Mouse (Mus musculus) hindbrain, embryonic 12.5 days (tissue): Measurements from ENCODE around the gene Itgae. TPM values are rescaled to one million over a fixed set of nuclear protein-coding genes. Genes with fewer than 3 reads are reported as not detected.
"Not testable (repeated sequence)": the region's sequence is repeated elsewhere in the genome, so short reads cannot be mapped to it uniquely, and the experiment has no call there.

Experiments used
- ATAC-seq: fragments of 200-750 bp; cut with Nextera tagmentation; 2 replicates; pipeline ENCODE4 v1.8.0; 2017; ENCODE audit warnings: moderate TSS enrichment; ENCODE audit not compliant: low FRiP score
- H3K27ac ChIP-seq: fragments of 300-500 bp; sonication (generic); 2 replicates; pipeline ENCODE4 v1.5.1; 2016; ENCODE audit warnings: mild to moderate bottlenecking
- H3K27me3 ChIP-seq: fragments of 300-500 bp; sonication (generic); 2 replicates; pipeline ENCODE4 v1.6.1; 2016; ENCODE audit warnings: mild to moderate bottlenecking
- H3K36me3 ChIP-seq: fragments of 300-500 bp; sonication (generic); 2 replicates; pipeline ENCODE4 v1.6.1; 2016; ENCODE audit warnings: mild to moderate bottlenecking
- H3K4me1 ChIP-seq: fragments of 300-500 bp; sonication (generic); 2 replicates; pipeline ENCODE4 v1.6.1; 2016
- H3K4me2 ChIP-seq: fragments of 300-500 bp; sonication (generic); replicated peaks from 2 replicates; pipeline ENCODE4 v1.6.1; 2016; ENCODE audit warnings: mild to moderate bottlenecking
- H3K4me3 ChIP-seq: fragments of 300-500 bp; sonication (generic); 2 replicates; pipeline ENCODE4 v1.5.1; 2016; ENCODE audit warnings: mild to moderate bottlenecking
- H3K9ac ChIP-seq: fragments of 300-500 bp; sonication (generic); 2 replicates; pipeline ENCODE4 v1.6.1; 2016; ENCODE audit warnings: mild to moderate bottlenecking, moderate library complexity
- H3K9me3 ChIP-seq: fragments of 300-500 bp; sonication (generic); replicated peaks from 2 replicates; pipeline ENCODE4 v1.6.1; 2016; ENCODE audit warnings: mild to moderate bottlenecking
- WGBS: fragments of 180-500 bp; shearing (Covaris S2); methylation state at CpG from one replicate; pipeline ENCODE4 v1.1.7; 2016; 5-methylcytosine and 5-hydroxymethylcytosine counted together
- polyA plus RNA-seq: library from polyadenylated mRNA; unstranded; fragments of >200 nt; fragmentation: Nextera tagmentation; extraction: Ambion mirVana; gene quantifications from 2 replicates; pipeline ENCODE4 v1.2.1, GENCODE M21; 2016

Itgae gene
- polyA plus RNA-seq, 1 experiment from 2014 or later, result 0.35 TPM

DNA sequence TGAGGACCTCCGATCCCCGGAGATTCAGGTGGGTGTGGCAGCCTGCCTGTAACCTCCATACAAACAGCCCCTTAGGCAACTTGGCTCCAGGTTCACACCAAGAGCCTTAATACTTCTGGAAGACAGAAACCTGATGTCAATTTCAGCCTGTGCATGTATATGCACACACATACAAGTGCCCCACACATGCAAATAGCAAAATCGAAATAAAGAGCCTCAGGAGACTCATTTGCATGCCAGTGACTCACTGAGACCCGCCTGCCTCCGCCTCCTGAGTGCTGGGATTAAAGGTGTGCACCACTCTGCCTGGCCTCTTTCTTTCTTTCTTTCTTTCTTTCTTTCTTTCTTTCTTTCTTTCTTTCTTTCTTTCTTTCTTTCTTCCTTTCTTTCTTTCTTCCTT lies 8.5 kb downstream of the Itgae start:
- no peak overlapping the region for H3K4me3 ChIP-seq
- H3K9me3 ChIP-seq, result no peaks in the 10 kb centered on the region
- no peak for ATAC-seq
- WGBS, result 72% methylated on average over 5 of the region's 5 CpGs
- no peaks in the 10 kb centered on the region for H3K36me3 ChIP-seq
- H3K4me1 ChIP-seq, result no peaks in the 10 kb centered on the region
- H3K27me3 ChIP-seq, result no peaks in the 10 kb centered on the region
- no peak overlapping the region for H3K4me2 ChIP-seq
- H3K27ac ChIP-seq, result no peak overlapping the region
- H3K9ac ChIP-seq, result no peak overlapping the region

- no peaks in the 10 kb centered on the region for H3K4me1 ChIP-seq
- no peak overlapping the region for H3K27ac ChIP-seq
- H3K27me3 ChIP-seq, result no peaks in the 10 kb centered on the region
- H3K4me2 ChIP-seq, result no peak overlapping the region
- H3K9me3 ChIP-seq, result no peaks in the 10 kb centered on the region
- no peak overlapping the region for H3K9ac ChIP-seq
- 78% methylated on average over 14 of the region's 14 CpGs for WGBS
- H3K4me3 ChIP-seq, result no peak overlapping the region
- no peaks in the 10 kb centered on the region for H3K36me3 ChIP-seq
- ATAC-seq, result no peak
Measured at GRCm38 (mm10) chr11:73099976-73100750, 9.8 kb downstream of the Itgae start.

DNA sequence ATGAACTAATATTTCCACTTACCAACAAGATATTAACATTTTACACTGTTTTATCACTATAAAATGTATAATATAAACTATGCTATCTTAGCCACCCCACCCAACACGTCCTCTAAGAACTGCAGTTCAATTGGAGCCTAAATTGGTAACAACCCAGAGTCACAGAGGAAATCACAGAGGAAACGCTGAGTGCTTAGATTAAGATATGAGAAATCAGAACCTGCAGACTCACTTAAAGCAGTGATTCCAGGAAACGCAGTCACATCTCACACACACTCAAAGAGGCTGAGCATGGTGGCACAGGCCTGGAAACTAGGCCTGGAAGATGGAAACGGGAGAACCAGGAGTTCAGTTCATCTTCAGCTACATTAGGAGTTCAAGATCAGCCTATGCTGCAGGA lies 10.9 kb downstream of the Itgae start:
- Histone ChIP-seq H3K9me3 (no peaks in the 10 kb centered on the region), H3K27me3 (no peaks in the 10 kb centered on the region), H3K4me2 (no peak overlapping the region), H3K4me3 (no peak overlapping the region), H3K4me1 (no peaks in the 10 kb centered on the region), H3K36me3 (no peaks in the 10 kb centered on the region), H3K9ac (no peak overlapping the region), H3K27ac (no peak overlapping the region)
- WGBS, result 84% methylated on average over 4 of the region's 4 CpGs
- ATAC-seq, result no peak

- no peak overlapping the region for H3K9ac ChIP-seq
- no peak for ATAC-seq
- H3K4me3 ChIP-seq, result no peak overlapping the region
- H3K4me2 ChIP-seq, result no peak overlapping the region
- H3K9me3 ChIP-seq, result no peaks in the 10 kb centered on the region
- no peaks in the 10 kb centered on the region for H3K4me1 ChIP-seq
- no peaks in the 10 kb centered on the region for H3K27me3 ChIP-seq
- 54% methylated on average over 3 of the region's 3 CpGs for WGBS
- H3K27ac ChIP-seq, result no peak overlapping the region
- no peaks in the 10 kb centered on the region for H3K36me3 ChIP-seq
Measured at GRCm38 (mm10) chr11:73105246-73105645, 14.9 kb downstream of the Itgae start.

- ATAC-seq, H3K27ac ChIP-seq: not testable (repeated sequence)
- 44% methylated on average over 3 of the region's 3 CpGs for WGBS
Measured at GRCm38 (mm10) chr11:73107358-73107757, 17.0 kb downstream of the Itgae start.

GRCm38 (mm10) chr11:73108195-73108897 lies 18.0 kb downstream of the Itgae start:
- Histone ChIP-seq H3K9ac (no peak overlapping the region), H3K36me3 (no peaks in the 10 kb centered on the region), H3K27ac (no peak overlapping the region), H3K4me3 (no peak overlapping the region), H3K4me1 (no peaks in the 10 kb centered on the region), H3K9me3 (no peaks in the 10 kb centered on the region), H3K4me2 (no peak overlapping the region), H3K27me3 (no peaks in the 10 kb centered on the region)
- ATAC-seq, result no peak
- whole genome bisulfite sequencing, result 70% methylated on average over 5 of the region's 5 CpGs

More at GRCm38 (mm10) chr11:73107358-73107757, 17.0 kb downstream of the Itgae start:
- H3K4me2 ChIP-seq, H3K4me3 ChIP-seq, H3K27me3 ChIP-seq, H3K9me3 ChIP-seq, H3K9ac ChIP-seq, H3K4me1 ChIP-seq, H3K36me3 ChIP-seq: not testable (repeated sequence)

- H3K36me3 ChIP-seq, result no peaks in the 10 kb centered on the region
- H3K4me1 ChIP-seq, result no peaks in the 10 kb centered on the region
- no peak overlapping the region for H3K4me3 ChIP-seq
- no peak overlapping the region for H3K9ac ChIP-seq
- H3K9me3 ChIP-seq, result no peaks in the 10 kb centered on the region
- no peak for ATAC-seq
- no peak overlapping the region for H3K4me2 ChIP-seq
- no peak overlapping the region for H3K27ac ChIP-seq
- H3K27me3 ChIP-seq, result no peaks in the 10 kb centered on the region
- 83% methylated on average over 14 of the region's 14 CpGs for WGBS
Measured at GRCm38 (mm10) chr11:73108898-73109625, 18.7 kb downstream of the Itgae start.

DNA sequence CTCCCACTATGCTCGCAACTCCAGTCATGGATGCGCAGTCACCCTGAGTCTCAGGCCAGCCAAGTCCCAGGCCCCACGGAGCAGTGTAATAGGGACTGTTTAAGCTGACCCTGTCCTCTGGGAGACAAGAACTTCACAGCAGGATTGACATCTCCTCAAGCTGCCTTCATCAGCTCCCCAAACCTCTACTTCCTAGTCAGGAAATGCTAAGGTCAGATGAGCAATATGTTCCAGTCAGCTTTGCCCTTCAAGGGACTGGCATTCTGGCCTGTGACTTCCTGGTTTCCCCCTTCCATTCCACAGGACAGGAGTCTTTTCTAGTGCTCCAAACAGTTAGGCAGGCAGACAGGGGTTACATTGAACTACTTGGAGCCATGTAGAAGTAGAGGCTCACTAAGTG lies 19.6 kb downstream of the Itgae start:
- H3K27ac ChIP-seq, result no peak overlapping the region
- no peaks in the 10 kb centered on the region for H3K36me3 ChIP-seq
- H3K4me2 ChIP-seq, result no peak overlapping the region
- no peak for ATAC-seq
- H3K9me3 ChIP-seq, result no peaks in the 10 kb centered on the region
- H3K27me3 ChIP-seq, result no peaks in the 10 kb centered on the region
- 78% methylated on average over 3 of the region's 3 CpGs for WGBS
- H3K4me3 ChIP-seq, result no peak overlapping the region
- H3K9ac ChIP-seq, result no peak overlapping the region
- no peaks in the 10 kb centered on the region for H3K4me1 ChIP-seq

DNA sequence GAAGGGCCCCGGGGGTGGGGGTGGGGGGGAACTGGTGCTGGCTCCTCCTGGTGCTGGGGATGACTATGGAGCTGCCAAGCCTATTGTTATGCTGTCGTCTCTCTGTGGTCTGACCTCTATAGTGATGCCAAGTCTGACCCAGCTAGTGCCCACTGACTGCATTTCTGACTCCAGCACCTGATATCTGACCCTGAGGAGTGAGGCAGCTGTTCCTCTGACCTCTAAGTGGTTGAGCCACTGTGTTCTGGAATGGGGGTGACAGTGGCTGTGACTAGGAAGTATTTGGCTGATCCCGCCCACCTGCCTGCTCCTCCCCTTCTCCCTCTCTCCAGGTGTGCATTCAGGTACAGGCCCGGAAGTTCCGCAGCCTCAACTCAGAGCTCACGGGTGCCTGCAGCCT lies 21.0 kb downstream of the Itgae start:
- Histone ChIP-seq H3K9ac (no peak overlapping the region), H3K27ac (no peak overlapping the region), H3K36me3 (no peaks in the 10 kb centered on the region), H3K4me2 (no peak overlapping the region), H3K4me1 (no peaks in the 10 kb centered on the region), H3K9me3 (no peaks in the 10 kb centered on the region), H3K4me3 (no peak overlapping the region), H3K27me3 (no peaks in the 10 kb centered on the region)
- no peak for ATAC-seq
- 76% methylated on average over 6 of the region's 6 CpGs for WGBS

DNA sequence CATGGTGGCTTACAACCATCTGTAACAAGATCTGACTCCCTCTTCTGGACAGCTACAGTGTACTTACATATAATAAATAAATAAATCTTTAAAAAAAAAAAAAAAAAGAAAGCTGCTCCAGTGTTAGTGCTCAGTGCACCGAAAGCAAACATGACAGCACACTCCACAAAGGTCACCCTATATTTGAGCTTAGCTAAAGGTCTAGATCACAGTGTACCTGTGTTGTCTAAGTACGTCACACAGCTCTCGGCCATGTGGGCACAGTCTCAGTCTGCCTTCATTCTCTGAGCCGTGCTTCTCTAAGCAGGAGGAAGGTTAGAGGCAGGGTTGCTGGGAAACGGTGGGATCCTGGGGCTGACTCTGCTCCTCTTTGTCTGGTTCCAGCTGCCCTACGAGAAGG lies 36.1 kb downstream of the Itgae start:
- WGBS, result 91% methylated on average over 6 of the region's 6 CpGs
- H3K27me3 ChIP-seq, result no peaks in the 10 kb centered on the region
- H3K4me2 ChIP-seq, result no peak overlapping the region
- ATAC-seq, result no peak
- H3K4me1 ChIP-seq, result no peaks in the 10 kb centered on the region
- H3K27ac ChIP-seq, result no peak overlapping the region
- H3K9ac ChIP-seq, result no peak overlapping the region
- no peak overlapping the region for H3K4me3 ChIP-seq
- no peaks in the 10 kb centered on the region for H3K9me3 ChIP-seq
- H3K36me3 ChIP-seq, result no peaks in the 10 kb centered on the region

DNA sequence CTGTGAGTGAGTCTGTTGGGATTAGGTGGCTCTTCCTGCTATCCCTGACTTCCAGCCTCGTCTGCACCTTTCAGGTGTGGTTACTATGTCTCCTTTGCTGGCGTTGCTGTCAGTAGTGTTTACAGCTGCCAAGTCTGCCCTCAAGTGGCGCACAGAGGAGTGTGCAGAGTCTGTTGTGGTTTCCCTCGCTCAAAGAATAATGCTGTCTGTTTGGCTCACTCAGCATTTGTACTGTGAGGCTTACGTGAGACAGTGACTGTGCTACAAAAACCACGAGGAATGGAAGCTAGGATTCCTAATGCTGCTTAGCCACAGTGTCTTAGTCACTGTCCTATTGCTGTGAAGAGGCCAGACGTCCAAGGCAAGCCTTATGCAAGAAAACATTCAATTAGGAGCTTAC lies 40.6 kb downstream of the Itgae start:
- Histone ChIP-seq H3K4me3 (no peak overlapping the region), H3K4me2 (no peak overlapping the region), H3K9me3 (no peaks in the 10 kb centered on the region), H3K27ac (no peak overlapping the region), H3K27me3 (no peaks in the 10 kb centered on the region), H3K9ac (no peak overlapping the region), H3K36me3 (peaks cover 21% of the 10 kb centered on the region; the same call in 1 of the 2 replicates), H3K4me1 (peaks cover 11% of the 10 kb centered on the region; the same call in 1 of the 2 replicates)
- no peak for ATAC-seq
- 82% methylated on average over 7 of the region's 7 CpGs for WGBS

- WGBS, result 93% methylated on average over 6 of the region's 6 CpGs
- Histone ChIP-seq H3K4me2 (no peak overlapping the region), H3K27me3 (no peaks in the 10 kb centered on the region), H3K4me3 (no peak overlapping the region), H3K9ac (no peak overlapping the region), H3K36me3 (peaks cover 21% of the 10 kb centered on the region; the same call in 1 of the 2 replicates), H3K4me1 (peaks cover 28% of the 10 kb centered on the region), H3K9me3 (no peaks in the 10 kb centered on the region), H3K27ac (no peak overlapping the region)
- ATAC-seq, result no peak
Measured at GRCm38 (mm10) chr11:73132999-73133398, 42.6 kb downstream of the Itgae start.
